Mouse (Mus musculus): ENCODE results near the gene Ftsj3.

GRCm38 (mm10) chr11:106271131-106271793, 15.4 kb upstream of the Ftsj3 start:
- TF ChIP-seq CTCF (conservative IDR thresholded peaks at IDR 0.05; ENCODE audit: insufficient read depth, insufficient read length, low read depth, low read length) (no peak), POLR2A (IDR thresholded peaks at IDR 0.05; ENCODE audit: low read depth, low read length) (no peak)
